Mouse (Mus musculus) forebrain, embryonic 10.5 days (tissue): ENCODE data around the gene Arhgdia. TPM values are rescaled to one million over a fixed set of nuclear protein-coding genes. Genes with fewer than 3 reads are reported as not detected.
"Not testable (repeated sequence)": the region's sequence is repeated elsewhere in the genome, so short reads cannot be mapped to it uniquely, and the experiment has no call there.

Experiments
- DNase-seq: peaks from one replicate; pipeline ENCODE4 v3.0.0-alpha.2; 2017; ENCODE audit warnings: low spot score; ENCODE audit errors: extremely low spot score
- H3K27ac ChIP-seq: fragments of 300-500 bp; sonication (generic); 2 replicates; pipeline ENCODE4 v1.5.1; 2016; ENCODE audit warnings: mild to moderate bottlenecking
- H3K27me3 ChIP-seq: fragments of 300-500 bp; sonication (generic); 2 replicates; pipeline ENCODE4 v1.6.1; 2016; ENCODE audit warnings: mild to moderate bottlenecking; ENCODE audit not compliant: poor library complexity, severe bottlenecking
- H3K36me3 ChIP-seq: fragments of 300-500 bp; sonication (generic); replicated peaks from 2 replicates; pipeline ENCODE4 v1.6.1; 2016; ENCODE audit warnings: mild to moderate bottlenecking, moderate library complexity
- H3K4me1 ChIP-seq: fragments of 300-500 bp; sonication (generic); 2 replicates; pipeline ENCODE4 v1.6.1; 2016
- H3K4me3 ChIP-seq: fragments of 300-500 bp; sonication (generic); 2 replicates; pipeline ENCODE4 v1.5.1; 2016; ENCODE audit warnings: mild to moderate bottlenecking, moderate library complexity
- H3K9me3 ChIP-seq: fragments of 300-500 bp; sonication (generic); 2 replicates; pipeline ENCODE4 v1.6.1; 2016; ENCODE audit warnings: mild to moderate bottlenecking, moderate library complexity
- WGBS: fragments of 180-500 bp; shearing (Covaris S2); methylation state at CpG from one replicate; pipeline ENCODE4 v1.1.7; 2016; 5-methylcytosine and 5-hydroxymethylcytosine counted together
- polyA plus RNA-seq: library from polyadenylated mRNA; unstranded; fragments of >200 nt; fragmentation: Nextera tagmentation; extraction: Ambion mirVana; gene quantifications from 2 replicates; pipeline ENCODE4 v1.2.1, GENCODE M21; 2016

The Arhgdia gene
- polyA plus RNA-seq, 1 experiment from 2014 or later: 744 TPM

- peak within 1 kb of the TSS; percentile 60 for H3K27ac ChIP-seq
- 8% methylated on average over 45 of the region's 45 CpGs for WGBS
- peaks cover 27% of the 10 kb centered on the region for H3K4me1 ChIP-seq
- H3K9me3 ChIP-seq: no peaks in the 10 kb centered on the region
- no peak for DNase-seq
- peak within 1 kb of the TSS; percentile 44 for H3K4me3 ChIP-seq
- H3K36me3 ChIP-seq: peaks cover 85% of the 10 kb centered on the region
- peaks cover 38% of the 10 kb centered on the region for H3K27me3 ChIP-seq
Measured at GRCm38 (mm10) chr11:120608241-120609034, 27.0 kb upstream of the Arhgdia start, which contains the start of gene Npb. Gene Npb (plus strand): TSS chr11:120608477.

DNA sequence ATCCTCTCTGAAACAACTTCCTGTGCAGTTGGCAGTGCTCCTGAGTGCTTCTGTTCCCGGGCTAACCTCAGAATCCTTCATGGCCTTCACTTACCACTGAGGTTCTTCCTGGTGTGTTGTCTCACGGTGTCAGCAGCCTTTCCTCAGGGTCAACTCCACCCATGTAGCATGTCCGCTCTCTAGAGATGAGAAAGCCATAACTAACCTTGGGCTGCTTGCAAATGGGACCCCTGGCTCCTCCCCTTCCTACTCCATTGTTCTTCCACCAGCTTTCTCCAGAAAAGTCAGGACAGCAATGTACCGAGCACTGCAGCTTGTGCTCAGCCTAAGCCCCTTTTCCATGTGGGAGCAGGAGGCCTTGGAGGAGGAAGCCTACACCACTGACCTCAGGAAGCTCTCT lies 25.3 kb upstream of the Arhgdia start:
- Histone ChIP-seq H3K9me3 (no peaks in the 10 kb centered on the region), H3K27ac (no peak overlapping the region), H3K36me3 (peaks cover 85% of the 10 kb centered on the region), H3K27me3 (peaks cover 38% of the 10 kb centered on the region), H3K4me3 (no peak overlapping the region), H3K4me1 (peaks cover 27% of the 10 kb centered on the region)
- WGBS: 79% methylated on average over 4 of the region's 4 CpGs
- no peak for DNase-seq

GRCm38 (mm10) chr11:120605667-120606066 lies 24.2 kb upstream of the Arhgdia start:
- WGBS: 94% methylated on average over 7 of the region's 7 CpGs
- Histone ChIP-seq H3K27me3 (peaks cover 38% of the 10 kb centered on the region), H3K4me3 (no peak overlapping the region), H3K27ac (no peak overlapping the region), H3K9me3 (no peaks in the 10 kb centered on the region), H3K4me1 (peaks cover 27% of the 10 kb centered on the region), H3K36me3 (peaks cover 82% of the 10 kb centered on the region)
- DNase-seq: no peak

DNA sequence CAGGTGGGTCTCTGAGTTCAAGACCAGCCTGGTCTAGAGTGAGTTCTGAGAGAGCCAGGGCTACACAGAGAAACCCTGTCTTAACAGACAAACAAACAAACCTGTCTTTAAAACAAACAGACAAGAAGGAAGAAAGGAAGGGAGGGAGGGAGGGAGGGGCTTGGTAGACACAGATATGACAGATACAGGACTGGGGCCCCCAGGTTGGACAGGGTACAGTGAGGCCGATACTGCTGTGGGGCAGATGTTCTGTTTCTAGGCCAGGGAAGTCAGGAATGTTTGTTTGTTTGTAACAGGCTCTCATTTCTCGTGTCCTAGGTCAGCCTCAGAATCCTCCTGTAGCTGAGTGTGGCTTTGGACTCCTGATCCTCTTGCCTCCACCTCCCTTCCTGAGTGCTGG lies 22.1 kb upstream of the Arhgdia start:
- peaks cover 23% of the 10 kb centered on the region for H3K27me3 ChIP-seq
- DNase-seq: no peak
- 74% methylated on average over 2 of the region's 2 CpGs for WGBS
- H3K4me1 ChIP-seq: peaks cover 30% of the 10 kb centered on the region
- H3K9me3 ChIP-seq: no peaks in the 10 kb centered on the region
- peaks cover 79% of the 10 kb centered on the region for H3K36me3 ChIP-seq
- no peak overlapping the region for H3K27ac ChIP-seq
- H3K4me3 ChIP-seq: no peak overlapping the region

DNA sequence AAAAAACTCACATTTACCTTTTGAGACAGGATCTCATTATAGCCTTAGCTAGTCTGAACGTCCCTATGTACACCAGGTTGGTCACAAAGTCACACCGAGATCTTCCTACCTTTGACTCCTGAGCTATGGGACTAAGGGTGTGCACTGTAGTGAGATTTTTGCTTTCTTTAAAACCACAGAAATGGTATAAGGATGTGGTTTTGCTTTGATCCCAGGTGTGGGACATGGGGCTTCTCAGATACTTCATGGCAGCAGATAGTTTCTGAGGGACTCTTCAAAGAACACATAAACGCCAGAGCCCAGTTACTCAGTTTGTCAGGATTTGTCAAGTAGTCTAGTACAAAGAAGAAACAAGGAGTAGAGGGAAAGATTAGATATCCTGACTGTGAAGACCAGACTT lies 19.3 kb upstream of the Arhgdia start:
- H3K4me1 ChIP-seq: peaks cover 38% of the 10 kb centered on the region
- no peaks in the 10 kb centered on the region for H3K27me3 ChIP-seq
- no peak overlapping the region for H3K4me3 ChIP-seq
- 94% methylated on average over 3 of the region's 3 CpGs for whole genome bisulfite sequencing
- H3K27ac ChIP-seq: no peak overlapping the region
- no peak for DNase-seq
- H3K36me3 ChIP-seq: peaks cover 80% of the 10 kb centered on the region
- no peaks in the 10 kb centered on the region for H3K9me3 ChIP-seq

- H3K4me3 ChIP-seq: peak overlapping the region; percentile 100
- DNase-seq: no peak
- no peaks in the 10 kb centered on the region for H3K27me3 ChIP-seq
- peak overlapping the region; percentile 99 for H3K27ac ChIP-seq
- 55% methylated on average over 17 of the region's 17 CpGs for WGBS
- peaks cover 80% of the 10 kb centered on the region for H3K36me3 ChIP-seq
- H3K9me3 ChIP-seq: no peaks in the 10 kb centered on the region
- H3K4me1 ChIP-seq: peaks cover 44% of the 10 kb centered on the region
Measured at GRCm38 (mm10) chr11:120598990-120599549, 17.6 kb upstream of the Arhgdia start.

GRCm38 (mm10) chr11:120598283-120598989 lies 17.0 kb upstream of the Arhgdia start, which contains the start of the genes Alyref and Anapc11:
Gene Alyref (minus strand): TSS chr11:120598365.
Gene Anapc11 (plus strand): TSS chr11:120598421.
- WGBS: under 1% methylated on average over 88 of the region's 88 CpGs
- Histone ChIP-seq H3K4me3 (peak within 1 kb of the TSS; percentile 100), H3K36me3 (peaks cover 80% of the 10 kb centered on the region), H3K27me3 (no peaks in the 10 kb centered on the region), H3K27ac (peak within 1 kb of the TSS; percentile 99), H3K9me3 (no peaks in the 10 kb centered on the region), H3K4me1 (peaks cover 44% of the 10 kb centered on the region)
- DNase-seq: peak; percentile 93

- no peak for DNase-seq
- 5% methylated on average over 97 of the region's 99 CpGs for WGBS
- peaks cover 80% of the 10 kb centered on the region for H3K36me3 ChIP-seq
Measured at GRCm38 (mm10) chr11:120597240-120598235, 16.1 kb upstream of the Arhgdia start.

GRCm38 (mm10) chr11:120588531-120588930 lies 7.1 kb upstream of the Arhgdia start:
- Histone ChIP-seq H3K36me3 (peaks cover 99% of the 10 kb centered on the region), H3K4me3 (no peak overlapping the region), H3K27ac (no peak overlapping the region), H3K27me3 (no peaks in the 10 kb centered on the region), H3K4me1 (no peaks in the 10 kb centered on the region), H3K9me3 (peaks cover 4% of the 10 kb centered on the region; the same call in 1 of the 2 replicates)
- WGBS: 91% methylated on average over 6 of the region's 6 CpGs
- no peak for DNase-seq

More at GRCm38 (mm10) chr11:120597240-120598235, 16.1 kb upstream of the Arhgdia start:
- Histone ChIP-seq H3K9me3 (no peaks in the 10 kb centered on the region), H3K4me1 (peaks cover 44% of the 10 kb centered on the region), H3K27ac (peak overlapping the region; percentile 99), H3K27me3 (no peaks in the 10 kb centered on the region), H3K4me3 (peak overlapping the region; percentile 100)

GRCm38 (mm10) chr11:120583937-120584336 lies 2.5 kb upstream of the Arhgdia start:
- WGBS: 95% methylated on average over 1 of the region's 1 CpGs
- Histone ChIP-seq H3K9me3 (peaks cover 4% of the 10 kb centered on the region; the same call in 1 of the 2 replicates), H3K4me1 (peaks cover 29% of the 10 kb centered on the region), H3K27ac (no peak overlapping the region), H3K4me3 (no peak overlapping the region), H3K27me3 (no peaks in the 10 kb centered on the region), H3K36me3 (peaks cover 78% of the 10 kb centered on the region)
- no peak for DNase-seq

DNA sequence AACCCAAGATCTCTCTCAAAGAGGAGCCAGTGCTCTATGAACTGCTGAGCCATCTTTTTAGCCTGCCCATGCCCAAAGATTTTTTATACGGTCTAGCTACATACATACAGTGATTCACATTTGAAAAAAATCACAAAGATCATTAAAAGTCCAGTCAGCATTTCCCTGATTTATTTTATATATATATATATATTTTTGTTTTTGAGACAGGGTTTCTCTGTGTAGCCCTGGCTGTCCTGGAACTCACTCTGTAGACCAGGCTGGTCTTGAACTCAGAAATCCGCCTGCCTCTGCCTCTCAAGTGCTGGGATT lies 1.5 kb upstream of the Arhgdia start:
- 89% methylated on average over 2 of the region's 2 CpGs for WGBS
- not testable (repeated sequence) for H3K4me3 ChIP-seq, DNase-seq, H3K27me3 ChIP-seq, H3K9me3 ChIP-seq, H3K27ac ChIP-seq
- Histone ChIP-seq H3K4me1 (peaks cover 39% of the 10 kb centered on the region), H3K36me3 (peaks cover 78% of the 10 kb centered on the region)
